Mouse (Mus musculus) stomach, postnatal 0 days (tissue): Measurements from ENCODE around the gene Hap1. TPM values are rescaled to one million over a fixed set of nuclear protein-coding genes. Genes with fewer than 3 reads are reported as not detected.

Source experiments
- ATAC-seq: fragments of 200-750 bp; cut with Nextera tagmentation; 2 replicates; pipeline ENCODE4 v1.8.0; 2017; ENCODE audit not compliant: low FRiP score, low TSS enrichment
- DNase-seq: peaks from one replicate; pipeline ENCODE4 v3.0.0-alpha.2; 2016; ENCODE audit warnings: low spot score
- H3K27ac ChIP-seq: fragments of 300-500 bp; sonication (generic); replicated peaks from 2 replicates; pipeline ENCODE4 v1.5.1; 2014; ENCODE audit warnings: mild to moderate bottlenecking, control low read depth
- H3K27me3 ChIP-seq: fragments of 300-500 bp; sonication (generic); 2 replicates; pipeline ENCODE4 v1.6.1; 2014; ENCODE audit warnings: low read length; ENCODE audit not compliant: control insufficient read depth, insufficient read depth
- H3K36me3 ChIP-seq: fragments of 300-500 bp; sonication (generic); 2 replicates; pipeline ENCODE4 v1.6.1; 2014; ENCODE audit warnings: low read length, mixed read lengths; ENCODE audit not compliant: control insufficient read depth, insufficient read depth
- H3K4me1 ChIP-seq: fragments of 300-500 bp; sonication (generic); replicated peaks from 2 replicates; pipeline ENCODE4 v1.6.1; 2014; ENCODE audit warnings: antibody characterized with exemption; ENCODE audit not compliant: control insufficient read depth, insufficient read depth
- H3K4me2 ChIP-seq: fragments of 300-500 bp; sonication (generic); replicated peaks from 2 replicates; pipeline ENCODE4 v1.6.1; 2014; ENCODE audit warnings: low read depth, mild to moderate bottlenecking, control low read depth, moderate library complexity
- H3K4me3 ChIP-seq: fragments of 300-500 bp; sonication (generic); 2 replicates; pipeline ENCODE4 v1.5.1; 2014; ENCODE audit warnings: low read depth, low read length, control low read depth
- H3K9ac ChIP-seq: fragments of 300-500 bp; sonication (generic); 2 replicates; pipeline ENCODE4 v1.6.1; 2014; ENCODE audit warnings: mild to moderate bottlenecking, low read length, control low read depth, mixed read lengths
- H3K9me3 ChIP-seq: fragments of 300-500 bp; sonication (generic); 2 replicates; pipeline ENCODE4 v1.6.1; 2016; ENCODE audit warnings: low read length; ENCODE audit not compliant: control insufficient read depth
- CTCF ChIP-seq: IDR thresholded peaks from 2 replicates; pipeline ENCODE4 v1.5.1; 2016; ENCODE audit warnings: antibody characterized with exemption, low read depth, mild to moderate bottlenecking, moderate library complexity
- EP300 ChIP-seq: optimal IDR thresholded peaks from 2 replicates; pipeline ENCODE3; 2016; ENCODE audit warnings: antibody characterized with exemption
- WGBS: fragments of 180-500 bp; shearing (Covaris S2); extraction: QIAGEN DNeasy Blood & Tissue Kit; methylation state at CpG from one replicate; pipeline ENCODE4 v1.1.7; 2014; 5-methylcytosine and 5-hydroxymethylcytosine counted together
- polyA plus RNA-seq: library from polyadenylated mRNA; unstranded; fragments of >200 nt; fragmentation: Nextera tagmentation; extraction: Ambion mirVana; gene quantifications from 2 replicates; pipeline ENCODE4 v1.2.1, GENCODE M21; 2015

The Hap1 gene
- polyA plus RNA-seq, 1 experiment from 2014 or later, result 7.9 TPM

DNA sequence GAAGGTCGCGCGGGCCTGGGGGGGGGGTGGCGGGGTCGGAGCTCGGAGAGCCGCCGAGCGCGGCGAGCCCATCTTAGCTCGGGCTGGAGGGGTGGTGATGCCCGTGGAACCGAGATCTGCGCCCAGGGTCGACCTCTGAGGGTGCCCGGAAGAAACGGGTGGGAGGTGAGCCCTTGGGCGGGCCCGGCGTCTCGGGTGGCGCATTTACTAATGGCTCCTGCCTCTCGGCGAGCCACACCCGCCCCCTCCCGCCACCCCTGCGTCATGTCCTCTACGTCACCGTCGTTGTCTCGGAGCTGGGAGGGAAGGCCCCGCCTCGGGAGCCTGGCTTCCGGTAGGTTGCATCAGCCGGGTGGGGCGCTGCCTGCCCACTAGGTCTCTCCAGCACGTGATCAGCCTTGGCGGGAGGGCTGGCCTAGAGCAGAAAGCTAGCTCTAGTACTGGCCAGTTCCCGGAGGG, 35.7 kb downstream of the Hap1 start:
- peak overlapping the region; percentile 96 for H3K9ac ChIP-seq
- ATAC-seq (peak; percentile 90), DNase-seq (peak; percentile 99)
- peak overlapping the region; percentile 100 for H3K27ac ChIP-seq
- H3K9me3 ChIP-seq, result no peaks in the 10 kb centered on the region
- peak overlapping the region; percentile 69 for H3K4me2 ChIP-seq
- TF ChIP-seq CTCF (peak; percentile 42), EP300 (no peak)
- H3K4me1 ChIP-seq, result no peaks in the 10 kb centered on the region
- peaks cover 13% of the 10 kb centered on the region for H3K36me3 ChIP-seq
- no peaks in the 10 kb centered on the region for H3K27me3 ChIP-seq
- H3K4me3 ChIP-seq, result peak overlapping the region; percentile 70
- under 1% methylated on average over 37 of the region's 40 CpGs for WGBS

DNA sequence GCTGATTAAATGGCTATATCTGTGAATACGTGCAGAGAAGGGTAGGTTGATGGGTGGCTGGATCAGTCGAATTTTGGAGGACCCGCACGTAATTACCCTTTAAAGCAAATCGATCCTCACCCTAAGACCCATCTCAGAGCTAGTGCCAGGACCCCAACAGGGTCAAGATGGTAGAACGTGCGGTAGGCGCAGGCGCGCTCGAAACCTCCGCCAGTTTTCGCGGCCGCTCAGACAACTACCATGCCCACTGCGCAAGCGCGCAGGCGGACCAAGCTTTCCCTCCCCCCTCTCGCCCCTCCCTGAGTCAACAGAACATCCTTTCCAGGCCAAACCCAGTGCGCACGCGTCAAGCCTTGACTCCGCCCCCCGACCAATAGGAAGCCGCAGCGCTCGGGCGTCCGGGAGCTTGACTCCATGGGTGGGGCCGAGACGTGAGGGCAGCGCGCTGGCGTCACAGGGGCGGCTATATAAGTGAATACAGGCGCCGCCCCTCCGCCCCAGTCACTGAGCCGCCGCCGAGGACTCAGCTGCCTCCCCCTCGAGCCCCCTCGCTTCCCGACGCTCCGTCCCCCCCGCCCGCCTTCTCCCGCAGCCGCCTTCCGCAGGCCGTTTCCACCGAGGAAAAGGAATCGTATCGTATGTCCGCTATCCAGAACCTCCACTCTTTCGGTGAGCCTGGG, 36.3 kb downstream of the Hap1 start, which contains the start of gene Eif1:
Gene Eif1 (plus strand): TSS at position 394 of the 680 bp plus-strand sequence.
- peak within 1 kb of the TSS; percentile 69 for H3K4me2 ChIP-seq
- H3K4me3 ChIP-seq, result peak within 1 kb of the TSS; percentile 70
- no peaks in the 10 kb centered on the region for H3K4me1 ChIP-seq
- H3K27ac ChIP-seq, result peak within 1 kb of the TSS; percentile 100
- ATAC-seq (peak; percentile 85), DNase-seq (peak; percentile 100)
- H3K36me3 ChIP-seq, result peaks cover 13% of the 10 kb centered on the region
- no peaks in the 10 kb centered on the region for H3K27me3 ChIP-seq
- TF ChIP-seq CTCF (no peak), EP300 (no peak)
- WGBS, result 1% methylated on average over 45 of the region's 58 CpGs
- H3K9me3 ChIP-seq, result no peaks in the 10 kb centered on the region
- H3K9ac ChIP-seq, result peak within 1 kb of the TSS; percentile 96

DNA sequence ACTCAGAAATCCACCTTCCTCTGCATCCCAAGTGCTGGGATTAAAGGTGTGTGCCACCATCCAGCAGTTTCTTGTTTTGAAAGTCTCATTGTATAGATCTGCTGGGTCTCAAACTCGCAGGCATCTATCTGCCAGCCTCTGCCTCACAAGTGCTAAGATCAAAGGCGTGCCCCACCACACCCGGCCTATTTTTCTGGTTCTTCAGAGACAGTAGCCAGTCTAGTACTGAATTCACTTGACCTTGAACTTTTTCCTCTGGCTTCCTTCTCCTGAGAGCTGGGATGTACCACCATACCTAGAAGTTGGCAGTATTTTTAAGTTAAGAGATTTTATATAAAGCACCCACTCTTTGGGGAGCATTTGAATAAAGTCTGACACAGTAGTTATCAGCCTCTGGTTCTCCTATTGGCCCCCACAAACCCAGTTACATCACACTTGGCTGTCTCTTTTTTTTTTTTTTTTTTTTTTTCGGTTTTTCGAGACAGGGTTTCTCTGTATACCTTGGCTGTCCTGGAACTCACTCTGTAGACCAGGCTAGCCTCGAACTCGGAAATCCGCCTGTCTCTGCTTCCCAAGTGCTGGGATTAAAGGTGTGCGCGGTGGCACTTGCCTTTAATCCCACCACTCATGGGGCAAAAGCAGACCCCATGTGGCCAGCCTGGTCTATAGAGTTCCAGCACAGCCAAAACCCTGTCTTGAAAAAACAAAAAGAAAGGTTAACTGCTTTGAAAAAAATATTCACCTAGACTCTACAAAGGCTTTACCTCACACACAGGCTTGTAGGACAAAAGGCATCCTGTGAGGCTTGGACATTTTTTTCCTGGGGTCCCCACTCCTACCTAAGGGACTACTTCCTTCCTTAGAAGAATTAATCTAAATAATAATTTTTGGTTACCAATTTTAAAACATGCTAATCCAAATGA, 37.1 kb downstream of the Hap1 start:
- ATAC-seq, result no peak
- Histone ChIP-seq H3K27me3 (no peaks in the 10 kb centered on the region), H3K4me1 (no peaks in the 10 kb centered on the region), H3K4me3 (peak overlapping the region; percentile 38), H3K4me2 (peak overlapping the region; percentile 58), H3K9me3 (no peaks in the 10 kb centered on the region), H3K9ac (no peak overlapping the region), H3K27ac (no peak overlapping the region), H3K36me3 (peaks cover 13% of the 10 kb centered on the region)
- WGBS, result 83% methylated on average over 10 of the region's 10 CpGs
- DNase-seq, result no peak
- no peak for TF ChIP-seq CTCF
- TF ChIP-seq EP300, result no peak

DNA sequence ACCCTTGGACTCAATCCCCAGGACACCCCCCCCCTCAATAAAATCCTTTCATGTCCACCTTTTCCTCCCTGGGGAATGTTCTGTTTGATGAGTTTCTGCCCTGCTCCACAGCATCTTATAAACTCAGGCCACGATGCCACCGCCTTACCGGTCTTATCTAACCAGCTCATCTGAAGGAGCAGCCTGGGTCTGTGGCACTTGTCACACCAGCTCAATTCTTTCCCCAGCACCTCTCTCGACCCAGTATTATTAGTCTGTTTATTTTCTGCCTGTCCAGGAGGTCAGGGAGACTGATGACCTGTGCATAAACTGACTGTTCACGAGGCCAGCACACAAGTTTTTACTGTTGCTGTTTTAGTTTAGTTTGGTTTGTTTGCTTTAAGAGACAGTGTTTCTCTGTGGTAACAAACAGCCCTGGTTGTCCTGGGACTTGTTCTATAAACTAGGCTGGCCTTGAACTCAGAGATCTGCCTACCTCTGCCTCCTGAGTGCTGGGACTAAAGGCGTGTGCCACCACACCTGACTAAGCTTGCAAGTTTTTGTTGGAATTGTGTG, 38.0 kb downstream of the Hap1 start:
- 50% methylated on average over 6 of the region's 6 CpGs for WGBS

DNA sequence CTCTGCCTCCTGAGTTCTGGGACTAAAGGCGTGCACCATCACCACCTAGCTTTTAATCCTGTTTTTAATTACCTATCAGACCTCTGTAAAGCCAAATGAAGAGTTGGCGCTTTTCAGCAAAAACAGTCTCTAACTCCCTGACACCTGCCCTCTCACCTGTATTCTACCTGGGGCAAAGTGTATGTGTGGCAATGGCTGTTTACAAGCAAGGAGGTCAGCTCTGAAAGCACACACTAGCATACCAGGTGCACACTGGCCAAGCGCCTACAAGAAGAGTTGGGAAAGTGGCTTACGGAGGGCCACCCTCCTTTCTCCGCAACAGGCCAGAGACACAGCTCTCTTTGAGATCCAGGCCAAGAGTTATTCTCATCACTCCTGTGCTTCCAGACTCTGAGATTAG, 40.5 kb downstream of the Hap1 start:
- H3K36me3 ChIP-seq, result no peaks in the 10 kb centered on the region
- H3K4me3 ChIP-seq, result no peak overlapping the region
- no peaks in the 10 kb centered on the region for H3K27me3 ChIP-seq
- H3K27ac ChIP-seq, result no peak overlapping the region
- TF ChIP-seq EP300 (no peak), CTCF (no peak)
- H3K9me3 ChIP-seq, result no peaks in the 10 kb centered on the region
- H3K4me2 ChIP-seq, result no peak overlapping the region
- 91% methylated on average over 5 of the region's 5 CpGs for WGBS
- H3K9ac ChIP-seq, result no peak overlapping the region
- no peaks in the 10 kb centered on the region for H3K4me1 ChIP-seq
- ATAC-seq (no peak), DNase-seq (no peak)

More for the DNA sequence above, 38.0 kb downstream of the Hap1 start:
- ATAC-seq (no peak), DNase-seq (no peak)
- Histone ChIP-seq H3K4me3 (no peak overlapping the region), H3K9ac (no peak overlapping the region), H3K4me1 (no peaks in the 10 kb centered on the region), H3K36me3 (peaks cover 13% of the 10 kb centered on the region), H3K27me3 (no peaks in the 10 kb centered on the region), H3K9me3 (no peaks in the 10 kb centered on the region), H3K27ac (no peak overlapping the region), H3K4me2 (no peak overlapping the region)
- TF ChIP-seq EP300 (no peak), CTCF (no peak)
